Mouse (Mus musculus) lung, embryonic 14.5 days (tissue): ENCODE results near the gene Jmjd1c. TPM values are rescaled to one million over a fixed set of nuclear protein-coding genes. Genes with fewer than 3 reads are reported as not detected.

Experiments
- ATAC-seq: fragments of 200-750 bp; cut with Nextera tagmentation; 2 replicates; pipeline ENCODE4 v1.8.0; 2017; ENCODE audit warnings: mild to moderate bottlenecking, moderate TSS enrichment, moderate library complexity; ENCODE audit not compliant: insufficient read depth
- DNase-seq: peaks from one replicate; pipeline ENCODE4 v3.0.0-alpha.2; 2015
- H3K27ac ChIP-seq: fragments of 300-500 bp; sonication (generic); 2 replicates; pipeline ENCODE4 v1.5.1; 2014; ENCODE audit warnings: low read depth, mild to moderate bottlenecking, moderate library complexity
- H3K27me3 ChIP-seq: fragments of 300-500 bp; sonication (generic); 2 replicates; pipeline ENCODE4 v1.6.1; 2014; ENCODE audit warnings: low read length, control low read depth; ENCODE audit not compliant: insufficient read depth
- H3K36me3 ChIP-seq: fragments of 300-500 bp; sonication (generic); 2 replicates; pipeline ENCODE4 v1.6.1; 2014; ENCODE audit warnings: control low read depth; ENCODE audit not compliant: insufficient read depth
- H3K4me1 ChIP-seq: fragments of 300-500 bp; sonication (generic); 2 replicates; pipeline ENCODE4 v1.6.1; 2014; ENCODE audit warnings: antibody characterized with exemption, control low read depth; ENCODE audit not compliant: insufficient read depth
- H3K4me2 ChIP-seq: fragments of 300-500 bp; sonication (generic); 2 replicates; pipeline ENCODE4 v1.6.1; 2014; ENCODE audit warnings: mild to moderate bottlenecking
- H3K4me3 ChIP-seq: fragments of 300-500 bp; sonication (generic); 2 replicates; pipeline ENCODE4 v1.5.1; 2014; ENCODE audit warnings: low read depth, low read length
- H3K9ac ChIP-seq: fragments of 300-500 bp; sonication (generic); 2 replicates; pipeline ENCODE4 v1.6.1; 2014
- H3K9me3 ChIP-seq: fragments of 300-500 bp; sonication (generic); 2 replicates; pipeline ENCODE4 v1.6.1; 2016; ENCODE audit warnings: low read depth, low read length, control low read depth
- CTCF ChIP-seq: IDR thresholded peaks from 2 replicates; pipeline ENCODE4 v1.5.1; 2016; ENCODE audit warnings: antibody characterized with exemption, low read depth
- WGBS: fragments of 180-500 bp; shearing (Covaris S2); extraction: QIAGEN DNeasy Blood & Tissue Kit; methylation state at CpG from one replicate; pipeline ENCODE4 v1.1.7; 2014; 5-methylcytosine and 5-hydroxymethylcytosine counted together
- polyA plus RNA-seq: library from polyadenylated mRNA; unstranded; fragments of >200 nt; fragmentation: Nextera tagmentation; extraction: Ambion mirVana; gene quantifications from 2 replicates; pipeline ENCODE4 v1.2.1, GENCODE M21; 2014

The Jmjd1c gene
- polyA plus RNA-seq, 1 experiment from 2014 or later = 34.9 TPM

DNA sequence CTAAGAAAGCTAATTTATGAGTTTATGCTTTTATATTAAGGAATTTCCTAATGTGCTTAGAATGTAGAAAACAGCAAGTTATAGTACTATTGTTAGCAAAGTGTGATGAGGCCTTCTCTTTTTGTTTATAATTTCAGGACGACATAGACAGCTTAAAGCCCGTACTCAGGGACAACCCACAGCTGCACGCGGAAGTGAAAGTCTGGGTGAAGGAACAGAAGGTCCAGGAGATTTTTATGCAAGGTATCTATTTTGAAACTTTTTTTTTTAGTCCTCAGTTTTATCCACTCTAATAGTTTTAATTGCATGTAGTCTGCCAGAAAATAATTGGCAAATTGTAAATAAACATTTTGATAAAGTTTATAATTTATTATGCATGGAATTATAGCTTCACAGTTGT, 119.2 kb downstream of the Jmjd1c start:
- DNase-seq (peak; percentile 23), ATAC-seq (no peak)
- H3K9me3 ChIP-seq = no peaks in the 10 kb centered on the region
- TF ChIP-seq CTCF = no peak
- no peak overlapping the region for H3K4me3 ChIP-seq
- peaks cover 25% of the 10 kb centered on the region for H3K36me3 ChIP-seq
- 39% methylated on average over 4 of the region's 4 CpGs for whole genome bisulfite sequencing
- H3K4me2 ChIP-seq = no peak overlapping the region
- no peaks in the 10 kb centered on the region for H3K4me1 ChIP-seq
- H3K27me3 ChIP-seq = no peaks in the 10 kb centered on the region
- H3K27ac ChIP-seq = no peak overlapping the region
- no peak overlapping the region for H3K9ac ChIP-seq

DNA sequence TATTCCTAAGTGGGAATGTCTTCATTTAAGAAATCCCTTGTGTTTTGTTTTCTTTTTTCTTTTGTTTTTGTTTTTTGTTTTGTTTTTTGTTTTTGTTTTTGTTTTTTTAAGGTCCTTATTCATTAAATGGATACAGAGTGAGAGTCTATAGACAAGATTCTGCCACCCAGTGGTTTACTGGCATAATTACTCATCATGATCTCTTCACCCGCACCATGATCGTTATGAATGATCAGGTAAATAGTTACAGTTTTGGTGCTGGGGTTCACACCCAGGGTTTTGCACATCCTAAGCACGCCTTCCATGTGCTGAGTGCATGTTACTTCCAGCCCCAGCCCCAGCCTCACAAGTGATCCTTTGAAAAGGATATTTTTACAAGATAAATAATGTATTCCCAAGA, 120.9 kb downstream of the Jmjd1c start:
- Histone ChIP-seq H3K9ac (no peak overlapping the region), H3K4me3 (no peak overlapping the region), H3K4me1 (no peaks in the 10 kb centered on the region), H3K27me3 (no peaks in the 10 kb centered on the region), H3K9me3 (no peaks in the 10 kb centered on the region), H3K4me2 (no peak overlapping the region), H3K36me3 (peaks cover 35% of the 10 kb centered on the region), H3K27ac (no peak overlapping the region)
- WGBS = 85% methylated on average over 3 of the region's 3 CpGs
- ATAC-seq = no peak
- DNase-seq = peak; percentile 46
- TF ChIP-seq CTCF = 0 out of 2 replicates have a peak, but pooled peaks have one; percentile 32

DNA sequence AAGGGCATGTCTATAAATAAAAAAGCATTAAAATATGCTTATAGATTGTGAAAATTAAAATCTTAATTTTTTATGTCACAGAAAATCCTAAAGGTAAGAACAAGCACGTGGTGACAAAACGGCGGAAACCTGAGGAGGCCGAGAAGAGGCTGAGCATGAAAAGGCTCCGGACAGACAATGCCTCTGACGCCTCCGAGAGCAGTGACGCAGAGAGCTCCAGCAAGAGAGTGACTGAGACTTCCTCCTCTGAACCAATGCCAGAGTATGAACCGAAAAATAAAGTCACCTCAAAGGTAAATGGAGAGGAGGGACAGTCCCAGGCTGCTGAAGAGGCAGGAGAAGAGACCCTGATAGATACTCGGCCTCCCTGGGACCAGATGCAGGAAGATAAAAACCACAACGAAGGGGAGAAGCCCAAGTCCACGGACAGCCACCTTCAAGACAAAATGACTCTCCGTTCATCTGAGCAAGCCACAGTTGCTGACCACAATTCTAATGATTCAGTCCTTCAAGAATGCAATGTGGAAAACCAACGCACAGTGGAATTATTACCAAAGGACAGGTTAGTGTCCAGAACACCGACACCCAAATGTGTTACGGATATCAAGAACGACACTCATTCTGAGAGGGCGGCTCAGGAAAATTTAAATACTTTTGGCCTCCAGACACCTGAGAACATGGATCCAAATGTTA, 123.1 kb downstream of the Jmjd1c start:
- Histone ChIP-seq H3K9me3 (no peaks in the 10 kb centered on the region), H3K4me2 (no peak overlapping the region), H3K36me3 (peaks cover 38% of the 10 kb centered on the region), H3K27me3 (no peaks in the 10 kb centered on the region), H3K27ac (no peak overlapping the region), H3K9ac (no peak overlapping the region), H3K4me1 (no peaks in the 10 kb centered on the region), H3K4me3 (no peak overlapping the region)
- ATAC-seq (no peak), DNase-seq (no peak)
- WGBS = 94% methylated on average over 18 of the region's 18 CpGs
- no peak for TF ChIP-seq CTCF

DNA sequence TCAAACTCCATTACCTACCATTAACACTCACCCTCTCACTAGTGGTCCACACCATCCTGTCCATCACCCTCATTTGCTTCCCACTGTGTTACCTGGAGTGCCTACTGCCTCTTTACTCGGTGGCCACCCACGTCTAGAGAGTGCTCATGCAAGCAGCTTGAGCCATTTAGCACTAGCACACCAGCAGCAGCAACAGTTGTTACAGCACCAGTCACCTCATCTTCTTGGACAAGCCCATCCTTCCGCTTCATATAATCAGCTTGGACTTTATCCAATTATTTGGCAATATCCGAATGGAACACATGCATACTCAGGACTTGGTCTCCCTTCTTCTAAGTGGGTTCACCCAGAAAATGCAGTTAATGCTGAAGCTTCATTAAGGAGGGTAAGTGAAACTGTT, 124.3 kb downstream of the Jmjd1c start:
- DNase-seq = peak; percentile 37
- H3K36me3 ChIP-seq = peaks cover 49% of the 10 kb centered on the region
- no peaks in the 10 kb centered on the region for H3K9me3 ChIP-seq

DNA sequence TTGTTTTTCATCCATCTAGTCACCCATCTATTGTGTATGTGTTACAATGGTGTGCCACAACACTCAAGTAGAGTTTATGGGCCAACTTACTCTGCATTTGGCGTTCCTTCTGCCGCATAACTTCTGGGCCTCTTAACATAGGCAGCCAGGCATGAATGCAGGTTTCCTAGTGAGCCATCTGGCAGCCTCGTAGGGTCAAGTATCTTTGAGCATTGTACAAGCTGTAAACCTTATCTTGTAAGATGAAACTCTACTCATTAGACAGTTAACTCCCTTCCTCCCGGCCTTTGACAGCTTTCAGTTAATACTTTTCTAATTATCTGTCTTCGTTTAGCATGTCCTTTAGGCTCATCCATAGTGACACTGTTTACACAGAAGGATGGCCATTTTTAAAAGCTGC, 125.4 kb downstream of the Jmjd1c start:
- no peak for ATAC-seq
- H3K9me3 ChIP-seq = no peaks in the 10 kb centered on the region
- WGBS = 54% methylated on average over 5 of the region's 5 CpGs
- H3K27ac ChIP-seq = no peak overlapping the region
- no peak for DNase-seq
- no peaks in the 10 kb centered on the region for H3K27me3 ChIP-seq
- H3K9ac ChIP-seq = no peak overlapping the region
- peaks cover 59% of the 10 kb centered on the region for H3K36me3 ChIP-seq
- no peak for TF ChIP-seq CTCF
- no peak overlapping the region for H3K4me3 ChIP-seq
- no peak overlapping the region for H3K4me2 ChIP-seq
- H3K4me1 ChIP-seq = no peaks in the 10 kb centered on the region

More for the DNA sequence above, 124.3 kb downstream of the Jmjd1c start:
- Histone ChIP-seq H3K4me1 (no peaks in the 10 kb centered on the region), H3K4me2 (no peak overlapping the region), H3K27me3 (no peaks in the 10 kb centered on the region), H3K9ac (no peak overlapping the region), H3K27ac (no peak overlapping the region), H3K4me3 (no peak overlapping the region)
- TF ChIP-seq CTCF = no peak
- peak; percentile 44; the same call in 1 of the 2 replicates for ATAC-seq
- 62% methylated on average over 4 of the region's 4 CpGs for WGBS

DNA sequence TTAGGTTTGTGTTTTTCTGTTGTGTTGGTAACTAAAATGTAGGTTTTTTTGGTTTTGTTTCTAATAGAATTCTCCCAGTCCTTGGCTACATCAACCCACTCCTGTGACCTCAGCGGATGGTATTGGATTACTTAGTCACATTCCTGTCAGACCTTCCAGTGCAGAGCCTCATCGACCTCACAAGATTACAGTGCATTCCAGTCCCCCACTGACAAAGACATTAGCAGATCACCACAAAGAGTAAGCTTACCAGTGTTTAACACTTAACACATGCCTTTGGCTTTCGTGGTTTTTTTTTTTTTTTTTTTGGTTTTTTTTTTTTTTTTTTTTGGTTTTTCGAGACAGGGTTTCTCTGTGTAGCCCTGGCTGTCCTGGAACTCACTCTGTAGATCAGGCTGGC, 128.0 kb downstream of the Jmjd1c start:
- no peak for DNase-seq
- Histone ChIP-seq H3K4me2 (no peak overlapping the region), H3K36me3 (peaks cover 52% of the 10 kb centered on the region), H3K4me1 (no peaks in the 10 kb centered on the region), H3K9me3 (no peaks in the 10 kb centered on the region), H3K4me3 (no peak overlapping the region), H3K27ac (no peak overlapping the region), H3K27me3 (no peaks in the 10 kb centered on the region), H3K9ac (no peak overlapping the region)
- ATAC-seq = no peak
- 63% methylated on average over 3 of the region's 4 CpGs for WGBS
- no peak for TF ChIP-seq CTCF

DNA sequence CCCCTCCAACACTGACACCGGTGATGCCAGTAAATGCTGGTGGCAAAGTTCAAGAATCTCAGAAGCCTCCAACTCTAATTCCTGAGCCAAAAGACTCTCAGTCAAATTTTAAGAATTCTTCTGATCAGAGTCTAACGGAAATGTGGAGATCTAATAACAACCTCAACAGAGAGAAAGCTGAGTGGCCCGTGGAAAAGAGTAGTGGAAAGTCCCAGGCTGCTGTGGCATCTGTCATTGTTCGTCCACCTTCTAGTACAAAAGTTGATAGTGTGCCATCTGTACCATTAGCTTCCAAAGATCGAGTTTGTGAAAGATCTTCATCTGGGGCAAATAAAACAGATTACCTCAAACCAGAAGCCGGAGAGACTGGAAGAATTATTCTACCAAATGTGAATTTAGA, 129.6 kb downstream of the Jmjd1c start:
- no peak for DNase-seq
- WGBS = 86% methylated on average over 6 of the region's 6 CpGs
- Histone ChIP-seq H3K9ac (no peak overlapping the region), H3K4me3 (no peak overlapping the region), H3K27me3 (no peaks in the 10 kb centered on the region), H3K4me2 (no peak overlapping the region), H3K4me1 (no peaks in the 10 kb centered on the region), H3K36me3 (peaks cover 44% of the 10 kb centered on the region), H3K27ac (no peak overlapping the region), H3K9me3 (no peaks in the 10 kb centered on the region)
- TF ChIP-seq CTCF = no peak
- ATAC-seq = no peak
